Mouse (Mus musculus): ENCODE data around the gene Edar.
A peak's percentile ranks its signal among the peaks of the same experiment; 100 is the strongest.

Gene Edar

DNA sequence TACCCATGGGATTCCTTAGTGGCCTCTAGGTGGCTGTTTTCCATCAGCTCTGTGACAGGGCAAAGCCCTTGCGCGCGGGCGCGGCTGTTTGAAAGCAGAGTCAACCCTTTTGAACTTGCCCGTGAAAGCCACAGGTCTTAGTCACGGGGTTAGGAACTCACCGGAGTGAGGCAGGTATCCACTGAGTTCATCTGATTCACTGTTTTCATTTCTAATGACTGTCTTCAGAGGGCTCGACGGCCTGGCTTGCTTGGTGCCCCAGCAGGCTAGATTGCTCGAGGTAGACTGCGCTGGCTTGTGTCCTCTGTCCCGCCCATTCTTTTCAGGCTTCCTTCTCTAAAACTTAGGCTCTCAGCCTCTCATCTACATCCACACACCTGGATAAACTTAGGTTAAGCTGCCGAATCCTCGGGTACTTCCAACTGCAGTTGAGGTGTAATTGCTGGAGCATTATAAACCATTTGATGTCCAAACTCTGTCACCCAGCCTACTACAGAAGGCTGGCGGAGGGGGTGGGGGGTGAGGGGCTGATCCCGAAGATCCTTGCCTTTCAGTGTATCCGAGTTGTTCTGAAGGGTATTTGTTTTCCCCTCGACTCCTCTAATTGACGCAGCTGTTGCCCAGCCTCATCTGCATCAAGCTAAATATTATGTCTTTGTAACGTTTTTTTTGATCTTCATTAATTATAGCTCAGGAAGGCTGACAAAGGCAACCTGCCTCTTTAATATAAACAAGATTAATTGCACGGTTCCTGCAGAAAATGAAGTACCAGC lies 24.0 kb downstream of the Edar start:
- DNase-seq (ENCODE audit: low spot score): no peak

DNA sequence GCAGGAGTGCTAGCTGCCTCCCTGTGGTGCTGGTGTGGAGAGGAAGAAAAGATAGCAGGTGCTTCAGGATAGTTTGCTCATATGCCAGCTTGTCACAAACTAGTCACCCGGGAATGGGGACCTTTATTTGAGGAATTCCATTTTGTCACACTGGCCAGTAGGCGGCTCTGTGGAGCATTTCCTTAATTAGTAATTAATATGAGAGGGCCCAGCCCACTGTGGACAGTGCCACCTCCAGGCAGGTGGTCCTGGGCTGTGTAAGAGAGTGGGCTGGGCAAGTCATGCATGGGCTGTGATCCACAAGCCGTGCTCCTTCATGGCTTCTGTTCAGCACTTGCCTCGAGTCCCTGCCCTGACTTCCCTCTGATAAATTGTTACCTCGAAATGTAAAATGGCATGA lies 26.7 kb downstream of the Edar start:
- no peak for DNase-seq (ENCODE audit: low spot score)

DNA sequence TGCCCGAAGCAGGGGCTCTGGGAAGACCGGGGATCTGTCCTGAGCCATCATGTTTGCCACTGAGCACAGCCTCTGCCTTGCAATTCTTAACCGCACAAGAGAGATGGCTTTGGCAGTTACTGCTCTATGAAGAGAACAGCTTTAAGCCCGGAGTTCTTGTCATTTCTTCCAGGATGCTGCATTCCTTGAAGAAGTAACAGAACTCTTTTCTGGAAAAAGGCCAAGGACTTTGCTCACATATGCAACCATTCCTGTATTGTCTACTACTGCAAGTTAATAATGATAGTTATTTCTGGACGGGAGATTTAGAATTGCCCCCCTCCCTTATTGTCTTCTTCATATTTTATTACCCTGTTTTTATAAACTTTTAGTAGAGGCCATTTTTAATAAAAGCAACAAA lies 30.8 kb downstream of the Edar start:
- no peak for DNase-seq (ENCODE audit: low spot score)

DNA sequence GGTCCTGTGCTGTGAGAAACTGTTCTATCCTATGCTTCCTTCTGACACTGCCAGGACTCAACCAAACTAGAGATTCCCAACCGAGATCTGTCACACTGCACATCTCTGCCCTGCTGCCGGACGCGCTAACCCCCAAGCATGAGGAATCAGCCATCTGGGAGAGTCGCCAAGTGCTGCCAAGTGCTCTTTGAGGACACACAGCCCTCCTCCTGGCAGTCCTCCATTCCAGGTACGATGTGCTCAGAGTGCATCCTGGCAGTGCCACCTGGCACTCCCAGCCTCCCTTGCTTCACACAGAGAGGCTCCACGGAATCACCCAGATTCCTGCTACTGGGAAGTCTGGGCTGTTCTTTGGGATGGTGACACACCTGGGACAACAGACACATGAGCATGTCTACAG lies 31.3 kb downstream of the Edar start:
- DNase-seq (ENCODE audit: low spot score): no peak

DNA sequence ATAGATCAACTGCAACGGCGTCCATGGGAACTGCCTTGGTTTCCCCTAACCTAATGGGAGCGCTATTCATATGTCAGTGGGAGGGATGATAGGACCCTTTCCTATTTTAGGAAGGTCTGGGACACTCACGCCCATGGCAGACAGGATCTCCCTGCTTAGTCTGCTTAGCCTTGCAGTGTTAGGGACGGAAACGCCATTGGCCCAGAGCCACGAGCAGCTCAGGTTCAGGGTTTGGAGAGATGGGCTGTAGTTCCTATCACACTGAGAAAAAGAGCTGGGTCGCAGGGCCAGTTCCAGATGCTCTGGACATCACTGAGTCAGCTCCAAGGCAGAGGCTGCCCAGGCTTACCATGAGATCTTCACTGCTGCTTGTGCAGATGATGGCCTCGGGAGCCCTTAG lies 32.5 kb downstream of the Edar start:
- DNase-seq (ENCODE audit: low spot score): no peak

DNA sequence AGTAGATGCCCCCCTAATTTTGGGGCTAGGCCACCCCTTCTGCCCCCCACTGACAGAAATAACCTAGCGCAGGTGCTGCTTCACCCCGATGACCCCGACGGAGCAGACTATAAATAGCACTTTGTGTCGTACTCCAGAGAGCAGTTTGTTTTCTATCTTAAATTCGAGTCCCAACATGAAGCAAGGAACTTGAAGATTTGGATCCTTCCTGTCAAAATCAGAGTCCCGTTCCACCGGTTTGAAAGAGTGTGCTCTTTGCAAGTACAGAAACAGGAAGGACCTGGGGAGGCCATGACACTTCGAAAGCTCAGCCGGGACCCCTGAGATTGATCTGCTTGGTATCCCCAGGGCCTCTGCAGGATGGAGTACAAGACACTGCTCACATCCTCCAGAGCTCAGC lies 33.8 kb downstream of the Edar start:
- no peak for DNase-seq (ENCODE audit: low spot score)

DNA sequence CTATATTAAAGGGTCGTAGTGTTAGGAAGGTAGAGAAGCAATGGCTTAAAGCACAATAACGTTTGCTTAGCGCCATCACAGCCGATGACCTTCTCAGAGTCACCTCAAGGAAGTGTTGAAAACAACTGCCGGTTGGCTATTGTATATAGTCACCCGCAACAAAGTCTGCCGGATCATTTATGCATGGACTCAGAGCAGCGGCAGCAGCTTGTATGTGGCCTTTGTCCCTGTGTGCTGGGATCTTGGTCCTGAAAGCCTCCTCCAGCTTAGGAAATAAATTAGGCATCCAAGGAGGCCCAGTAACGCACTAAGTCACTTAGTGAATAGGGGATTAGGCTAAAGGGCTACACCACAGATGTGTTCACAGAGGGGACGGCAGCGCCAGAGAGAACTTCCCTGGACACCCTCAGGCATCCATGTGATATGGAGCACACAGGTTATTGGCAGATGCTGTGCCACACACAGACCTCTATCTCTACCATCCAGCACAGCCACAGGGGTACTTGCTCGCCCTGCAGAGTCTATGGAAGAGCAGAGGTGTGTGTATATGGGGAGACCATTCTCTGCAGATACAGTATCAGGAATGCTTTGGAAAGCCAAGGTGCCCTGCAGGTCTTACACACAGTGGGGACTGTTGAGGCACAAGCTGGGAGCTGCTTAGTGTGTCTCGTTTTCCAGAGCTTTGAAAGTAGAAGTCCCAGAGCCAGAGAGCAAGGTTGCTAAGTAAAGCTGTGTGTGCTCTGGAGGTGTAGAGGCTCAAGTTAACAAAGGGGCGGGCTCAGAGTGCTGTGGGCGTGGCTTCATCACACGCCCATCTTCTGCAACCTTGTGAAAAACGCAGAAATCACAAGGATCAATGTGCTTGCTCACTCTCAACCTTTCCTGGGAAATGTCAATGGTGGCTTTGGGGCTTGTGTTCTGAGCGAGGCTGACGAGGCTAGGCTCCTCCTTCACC lies 34.7 kb downstream of the Edar start:
- DNase-seq (ENCODE audit: low spot score): no peak

DNA sequence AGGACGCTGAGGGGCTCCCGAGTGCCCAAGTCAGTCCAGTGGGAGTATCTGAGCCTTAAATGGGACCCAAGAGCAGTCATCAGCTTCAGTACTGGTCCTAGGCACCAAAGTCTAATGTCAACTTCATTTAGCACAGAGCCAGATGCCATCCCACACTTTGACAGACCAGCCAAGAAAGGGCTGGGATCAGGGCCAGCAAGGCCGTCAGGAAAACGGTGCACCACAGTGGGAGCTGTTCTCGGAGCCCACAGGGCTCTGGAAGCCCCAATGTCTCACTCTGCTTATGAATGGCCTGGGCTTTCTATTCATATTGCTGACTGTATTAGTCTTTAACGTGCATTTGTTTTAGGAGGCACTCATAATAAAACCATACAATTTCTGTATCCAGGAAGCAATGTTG lies 36.2 kb downstream of the Edar start:
- DNase-seq (ENCODE audit: low spot score): peak; percentile 35

DNA sequence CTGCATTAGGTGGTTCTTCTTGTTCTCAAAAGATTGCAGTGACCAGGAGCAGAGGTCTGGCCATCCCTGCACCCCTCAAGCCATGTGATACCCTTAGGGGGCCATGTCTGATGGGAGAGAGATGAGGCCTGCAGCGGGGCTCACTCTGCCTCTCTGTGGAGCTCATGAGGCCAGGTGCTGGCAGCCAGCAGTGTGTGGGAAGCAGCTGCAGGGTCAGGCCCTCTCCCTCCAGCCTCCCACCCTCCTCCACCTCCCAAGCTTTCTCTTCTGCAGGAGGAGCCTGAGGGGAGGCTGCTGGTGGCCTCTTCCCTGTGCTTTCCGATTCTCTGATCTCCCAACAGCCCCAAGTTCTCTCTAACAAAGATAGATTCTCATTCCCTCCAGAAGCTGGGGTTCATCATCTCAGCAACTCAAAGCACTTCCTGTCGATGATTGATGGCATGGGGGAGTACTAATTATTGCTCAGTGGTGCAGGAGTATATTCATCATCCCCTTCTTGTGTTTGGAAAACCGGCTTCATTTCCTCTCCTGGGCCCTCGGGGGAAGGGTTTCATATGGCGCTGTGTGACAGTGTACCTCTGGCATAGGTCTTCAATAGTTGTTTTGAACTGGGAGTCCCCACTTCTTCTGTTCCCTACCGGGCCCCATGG lies 38.9 kb downstream of the Edar start:
- DNase-seq (ENCODE audit: low spot score): no peak

DNA sequence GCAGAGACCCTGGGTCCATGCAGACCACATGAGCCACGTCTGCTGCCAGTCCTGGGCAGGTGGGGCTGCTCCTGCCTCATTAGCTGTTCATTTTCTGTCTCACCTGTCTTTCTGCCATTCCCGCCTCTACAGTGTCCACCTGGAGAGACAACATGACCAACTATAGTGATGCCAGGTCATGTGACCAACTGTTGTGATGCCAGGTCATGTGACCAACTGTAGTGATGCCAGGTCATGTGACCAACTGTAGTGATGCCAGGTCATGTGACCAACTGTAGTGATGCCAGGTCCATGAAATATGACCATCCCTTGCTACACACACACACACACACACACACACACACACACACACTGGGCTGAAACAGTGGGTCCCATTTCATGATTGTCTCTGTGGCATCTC lies 41.9 kb downstream of the Edar start:
- no peak for DNase-seq (ENCODE audit: low spot score)

DNA sequence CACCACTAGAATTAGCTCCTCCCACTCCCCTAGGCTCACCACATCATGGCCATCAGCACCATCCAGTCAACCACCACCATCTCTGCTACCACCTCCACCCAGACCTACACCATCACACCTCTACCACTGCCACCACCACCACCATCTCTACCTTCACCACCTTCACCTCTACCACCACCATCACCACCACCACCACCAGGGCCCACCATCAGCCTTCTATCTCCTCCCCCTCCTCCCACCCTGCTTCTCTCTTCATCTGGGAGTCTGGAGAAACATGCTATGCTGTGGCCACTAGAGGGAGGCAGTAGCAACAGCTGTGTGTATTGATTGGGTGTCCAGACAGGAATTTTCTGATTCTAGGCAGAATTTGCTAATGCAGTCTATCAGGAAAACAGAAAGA lies 47.9 kb downstream of the Edar start:
- peak; percentile 49 for DNase-seq (ENCODE audit: low spot score)

DNA sequence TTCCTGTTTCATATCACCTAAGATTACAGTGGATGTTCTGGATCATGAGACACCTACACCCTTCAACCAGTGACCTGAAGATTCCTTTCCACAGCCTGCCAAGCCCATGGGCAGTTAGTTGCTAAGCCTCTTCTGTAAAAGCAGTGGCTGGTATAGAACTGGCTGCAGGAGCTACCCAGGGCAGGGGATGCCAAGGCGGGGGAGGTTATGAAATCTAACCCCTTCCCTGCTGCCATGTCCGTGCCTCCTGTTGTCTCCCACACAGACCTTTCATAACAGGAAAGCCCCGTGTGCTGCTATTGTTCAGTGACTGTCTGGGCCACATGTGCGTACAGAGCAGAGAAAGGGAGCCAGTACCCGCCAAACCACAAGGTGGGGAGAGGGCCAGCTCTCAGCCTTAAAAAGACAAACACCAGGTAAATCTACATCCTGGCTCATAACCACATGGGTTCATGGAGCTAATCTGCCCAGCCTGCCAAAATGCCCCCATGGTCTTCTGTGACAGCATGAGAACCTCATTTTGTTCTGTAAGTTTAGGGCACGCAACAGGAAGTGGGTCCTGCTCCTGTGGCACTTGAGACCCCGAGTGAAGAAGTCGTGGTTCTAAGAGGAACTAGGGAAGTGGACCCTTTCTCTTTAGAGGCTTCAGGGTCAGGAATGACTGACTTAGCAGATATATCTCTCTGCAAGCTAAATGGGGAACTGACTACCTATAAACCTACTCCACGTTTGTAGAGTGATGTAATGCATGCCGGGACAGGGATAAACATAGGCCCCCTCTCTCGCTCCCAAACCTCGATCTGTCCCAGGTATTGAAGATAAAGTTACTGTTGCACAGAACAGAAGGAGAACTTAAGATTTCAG lies 50.4 kb downstream of the Edar start:
- DNase-seq (ENCODE audit: low spot score): no peak

DNA sequence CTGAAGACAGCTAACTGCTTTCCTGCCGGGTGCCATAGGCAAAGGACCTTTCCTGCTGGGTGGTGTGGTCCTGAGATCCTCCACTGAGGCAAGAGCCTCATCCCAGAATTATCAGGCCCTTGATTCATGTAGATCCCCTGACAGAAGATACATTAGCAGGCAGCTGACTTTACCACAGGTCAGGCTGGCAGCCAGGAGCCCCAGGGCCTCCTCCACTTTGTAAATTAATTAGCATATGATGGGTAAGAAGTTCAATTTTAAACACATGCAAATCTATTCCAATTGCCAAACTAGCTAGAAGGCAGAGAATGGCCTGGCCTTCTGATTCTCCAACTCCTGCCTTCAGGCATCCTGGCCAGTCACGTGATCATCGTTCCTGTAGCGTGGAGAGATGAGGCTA lies 56.2 kb downstream of the Edar start:
- DNase-seq (ENCODE audit: low spot score): no peak

DNA sequence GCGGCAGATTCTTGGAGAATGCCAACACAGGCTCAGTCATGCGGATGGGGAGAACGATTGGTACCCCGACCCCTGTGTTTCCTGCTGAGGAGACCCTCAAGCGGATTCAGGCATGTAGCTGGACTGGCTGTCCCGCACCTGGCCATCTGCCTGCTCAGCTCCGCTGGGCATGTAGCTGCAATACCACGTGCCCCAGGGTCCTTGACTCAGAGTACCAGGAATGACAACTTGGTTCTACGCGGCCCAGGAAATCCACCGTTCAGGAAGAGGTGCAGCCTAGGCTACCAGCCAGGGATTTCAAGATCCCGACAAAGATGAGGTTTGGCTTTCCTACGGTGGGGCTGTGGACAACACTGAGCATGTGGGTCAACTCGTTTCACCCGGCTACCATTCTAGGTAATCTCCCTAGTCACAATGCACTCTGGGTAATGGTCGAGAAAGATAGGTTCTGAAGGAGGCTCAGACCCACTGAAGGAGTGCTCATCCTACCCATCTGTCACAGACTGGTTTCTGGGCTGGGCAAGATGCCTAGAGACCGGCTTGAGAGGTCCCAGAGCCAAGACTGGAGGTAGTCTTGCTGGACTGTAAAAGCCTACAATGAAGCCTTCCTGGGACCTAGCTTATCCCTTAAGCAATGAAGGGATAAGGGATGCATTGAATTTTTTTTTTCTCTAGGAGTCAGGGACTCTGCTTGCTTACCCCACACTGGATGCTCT lies 56.8 kb downstream of the Edar start:
- no peak for DNase-seq (ENCODE audit: low spot score)

DNA sequence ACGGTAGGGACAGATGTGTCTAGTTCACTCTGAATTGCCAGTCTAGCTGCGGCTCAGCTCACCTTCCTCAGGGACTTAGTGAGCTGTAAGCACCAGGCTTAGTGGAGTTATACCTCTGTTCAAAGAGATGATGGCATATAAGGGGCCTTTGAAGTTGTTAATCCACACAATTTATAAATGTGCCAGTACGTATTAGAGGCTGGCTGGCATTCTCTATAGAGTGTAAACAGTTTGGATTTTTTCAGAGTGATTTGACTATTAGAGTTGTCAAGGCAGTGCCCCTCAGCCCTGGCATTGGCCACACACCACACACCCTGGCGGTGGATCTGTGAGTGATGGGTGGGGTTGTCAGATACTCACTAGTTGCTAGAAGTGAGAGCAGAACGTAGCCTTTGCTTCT lies 58.9 kb downstream of the Edar start:
- DNase-seq (ENCODE audit: low spot score): no peak

DNA sequence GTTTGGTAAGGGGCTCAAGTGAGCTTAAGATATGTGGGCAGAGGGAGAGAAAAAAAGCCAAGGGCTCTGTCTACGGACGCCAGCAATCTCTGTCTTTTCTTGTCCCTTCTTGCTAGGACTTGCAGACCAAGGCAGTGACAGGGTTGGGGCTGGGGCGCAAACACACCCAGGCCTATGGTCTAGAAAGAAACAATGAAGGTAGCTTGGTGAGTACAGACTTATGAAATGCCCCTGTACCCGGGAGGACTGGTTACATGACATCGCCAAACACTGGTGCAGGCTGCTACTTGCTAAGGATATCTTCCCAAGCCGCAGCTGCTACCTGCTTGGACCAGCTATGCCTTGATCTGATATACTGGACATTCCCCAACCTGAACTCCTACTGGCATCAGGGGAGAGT lies 60.9 kb downstream of the Edar start:
- no peak for DNase-seq (ENCODE audit: low spot score)

DNA sequence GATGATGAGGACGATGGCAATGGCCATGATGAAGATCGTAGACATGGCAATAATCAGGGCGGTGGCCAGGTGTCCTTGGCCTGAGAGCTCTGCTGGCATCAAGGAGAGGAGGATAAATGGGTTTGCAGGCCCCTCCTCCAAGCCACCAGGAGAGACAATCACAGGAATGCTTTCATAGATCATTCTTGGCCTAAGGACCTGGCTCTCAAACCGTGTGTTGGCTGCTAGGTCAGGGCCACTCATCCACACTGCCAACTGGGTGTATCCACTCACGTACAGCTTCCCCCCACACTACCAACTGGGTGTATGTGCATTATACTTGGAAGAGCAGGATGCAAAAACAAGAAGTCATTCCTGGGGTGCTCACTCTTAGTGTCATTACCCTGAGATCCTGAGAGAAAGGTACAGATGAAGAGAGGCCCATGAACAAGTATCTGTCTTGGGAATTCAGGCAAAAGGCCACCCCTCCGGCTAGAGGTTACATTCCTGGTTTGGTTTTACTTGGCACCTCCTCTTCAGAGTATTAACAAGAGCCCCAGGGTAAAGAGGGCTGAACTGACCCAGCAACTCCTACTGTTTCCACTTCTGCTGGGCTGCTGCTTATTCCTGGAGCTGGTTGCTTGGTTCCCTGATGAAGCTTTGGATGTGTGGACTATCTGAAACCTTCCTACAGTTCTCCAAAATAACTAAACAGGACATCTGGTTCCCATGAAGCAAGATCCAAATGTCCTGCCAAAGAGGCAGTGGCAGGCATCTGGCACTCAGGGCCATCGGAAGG lies 64.8 kb downstream of the Edar start:
- DNase-seq (ENCODE audit: low spot score): no peak

DNA sequence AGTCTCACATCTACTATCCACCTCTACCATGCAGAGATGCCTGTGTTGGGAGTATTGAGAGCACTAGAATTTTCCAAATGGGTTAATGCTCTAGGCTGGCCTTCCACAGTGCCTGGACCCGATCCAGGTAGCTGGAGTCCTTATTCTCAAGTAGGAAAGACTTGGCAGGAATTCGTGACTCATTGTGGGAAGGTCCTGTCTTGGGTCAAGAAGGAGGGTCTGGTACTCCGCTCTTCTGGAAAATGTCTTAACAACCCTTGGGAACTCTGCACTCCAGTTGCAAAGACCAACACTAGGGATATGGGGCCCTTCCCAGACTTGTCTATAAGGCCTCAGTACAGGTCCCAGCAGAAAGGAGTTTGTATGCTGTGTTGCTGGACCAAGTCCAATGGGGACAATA lies 66.6 kb downstream of the Edar start:
- no peak for DNase-seq (ENCODE audit: low spot score)

DNA sequence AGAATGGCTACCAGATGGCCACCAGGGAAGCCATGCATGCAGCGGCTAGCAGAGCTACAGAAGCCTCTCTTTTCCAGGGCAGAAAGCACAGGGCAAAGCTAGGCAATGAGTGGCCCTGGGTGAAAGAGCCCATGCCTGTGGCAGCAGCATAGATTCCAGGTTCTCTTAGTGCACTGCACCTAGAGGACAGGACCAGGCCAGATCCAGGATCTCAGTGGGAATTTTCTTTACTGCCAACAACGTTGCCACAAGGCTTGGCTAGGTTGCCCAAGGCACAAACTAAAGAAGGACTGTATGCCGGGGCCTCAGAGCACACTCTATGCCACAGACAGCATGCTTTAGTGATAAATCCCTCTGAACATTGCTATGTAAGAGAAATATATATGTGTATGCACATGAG lies 69.1 kb downstream of the Edar start:
- no peak for DNase-seq (ENCODE audit: low spot score)

DNA sequence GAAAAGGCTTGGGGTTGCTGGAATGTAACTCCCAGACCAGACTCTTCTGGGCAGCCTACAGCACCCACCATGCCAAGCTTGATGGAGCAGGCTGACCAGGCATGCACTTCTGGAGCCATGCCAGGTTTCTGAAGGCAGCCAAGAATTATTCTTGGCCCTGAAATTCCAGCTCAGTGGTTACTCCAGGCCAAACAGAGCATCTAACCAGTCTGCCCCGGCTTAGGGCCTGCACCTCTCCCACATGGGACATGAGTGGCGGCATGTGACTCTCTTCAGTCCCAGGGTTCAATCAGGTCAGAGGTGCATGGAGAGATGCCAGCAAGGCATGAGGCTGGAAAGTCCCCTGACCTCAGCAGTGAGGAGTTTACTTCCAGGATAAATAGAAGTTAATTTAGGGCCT lies 70.7 kb downstream of the Edar start:
- DNase-seq (ENCODE audit: low spot score): peak; percentile 47
